Mouse (Mus musculus): ENCODE measurements around the gene Rptor. TPM values are rescaled to one million over a fixed set of nuclear protein-coding genes. Genes with fewer than 3 reads are reported as not detected.

Gene Rptor
- total and polyA plus RNA-seq, 3 experiments, result 33.9 to 34.9 TPM; not detected in 1

GRCm38 (mm10) chr11:119565021-119565420 is 37.7 kb upstream of the Rptor start:
- H3K9me3 ChIP-seq (replicated peaks; ENCODE audit: insufficient read depth, low read length), result no peaks in the 10 kb centered on the region
- no peaks in the 10 kb centered on the region for H3K36me3 ChIP-seq (ENCODE audit: control insufficient read depth in 1 of 2, insufficient read depth in 2 of 2, low read length in 2 of 2)
- TF ChIP-seq USF2 (IDR thresholded peaks at IDR 0.05; ENCODE audit: borderline replicate concordance in 1 of 2, insufficient read depth in 1 of 2, low read depth in 1 of 2, low read length in 2 of 2) (no peak), ETS1 (IDR thresholded peaks at IDR 0.05; ENCODE audit: low read depth, low read length) (no peak), RAD21 (IDR thresholded peaks at IDR 0.05; ENCODE audit: low read depth, low read length) (no peak), MYB (IDR thresholded peaks at IDR 0.05; ENCODE audit: low read depth, low read length) (no peak), MXI1 (IDR thresholded peaks at IDR 0.05; ENCODE audit: low read depth, low read length) (no peak), E2F4 (IDR thresholded peaks at IDR 0.05; ENCODE audit: borderline replicate concordance, low read depth, low read length) (no peak), MYC (IDR thresholded peaks at IDR 0.05; ENCODE audit: low read depth, low read length) (no peak), POLR2A (IDR thresholded peaks at IDR 0.05; ENCODE audit: control insufficient read depth in 1 of 2, insufficient read depth in 1 of 2, low read depth in 1 of 2, low read length in 2 of 2, poor library complexity in 1 of 2) (no peak), POLR2AphosphoS2 (IDR thresholded peaks at IDR 0.05; ENCODE audit: low read length) (no peak), TAL1 (IDR thresholded peaks at IDR 0.05; ENCODE audit: low read length) (no peak), GABPA (IDR thresholded peaks at IDR 0.05; ENCODE audit: low read depth, low read length) (no peak), ELF1 (IDR thresholded peaks at IDR 0.05; ENCODE audit: low read depth, low read length) (no peak), JUND (IDR thresholded peaks at IDR 0.05; ENCODE audit: low read depth, low read length) (no peak), MAX (IDR thresholded peaks at IDR 0.05; ENCODE audit: low read length) (no peak), USF1 (IDR thresholded peaks at IDR 0.05; ENCODE audit: low read depth, low read length) (no peak)
- H3K27ac ChIP-seq (ENCODE audit: control insufficient read depth, low read depth, low read length), result no peak overlapping the region
- no peaks in the 10 kb centered on the region for H3K79me2 ChIP-seq (ENCODE audit: control insufficient read depth, insufficient read depth, low read length, poor library complexity)
- no peaks in the 10 kb centered on the region for H3K4me1 ChIP-seq (ENCODE audit: control insufficient read depth in 1 of 2, insufficient read depth in 2 of 2, low read length in 2 of 2)
- DNase-seq (ENCODE audit: low read depth, low spot score), result no peak
- H3K4me3 ChIP-seq (ENCODE audit: control insufficient read depth in 1 of 2, insufficient read depth in 1 of 2, low read depth in 2 of 2, low read length in 2 of 2), result no peak overlapping the region
- H3K9ac ChIP-seq (ENCODE audit: control insufficient read depth, low read depth, low read length, poor library complexity, severe bottlenecking), result no peak overlapping the region
- peaks cover 7 to 14% of the 10 kb centered on the region in 2 experiments for H3K27me3 ChIP-seq (ENCODE audit: control insufficient read depth in 1 of 2, insufficient read depth in 2 of 2, low read length in 2 of 2)

DNA sequence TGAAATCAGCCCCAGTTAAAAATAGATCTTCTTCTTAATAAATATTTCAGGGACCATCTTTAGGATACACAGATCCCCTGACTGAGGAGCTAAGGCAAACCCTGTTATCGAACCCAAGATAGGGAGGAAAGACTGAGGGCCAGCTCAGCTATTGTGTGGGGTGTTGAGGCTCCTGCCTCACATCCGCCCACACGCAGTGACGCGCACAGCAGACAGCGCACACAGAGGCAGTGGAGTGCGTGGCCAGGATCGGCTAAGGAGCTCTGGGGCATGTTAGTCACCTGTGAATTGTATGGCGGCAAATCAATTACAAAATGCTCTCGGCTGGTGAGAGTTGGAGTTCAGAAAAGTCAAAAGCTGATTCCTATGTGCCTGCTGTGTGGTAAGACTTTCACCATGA is 37.0 kb upstream of the Rptor start:
- no peaks in the 10 kb centered on the region for H3K4me1 ChIP-seq (ENCODE audit: control insufficient read depth in 1 of 2, insufficient read depth in 2 of 2, low read length in 2 of 2)
- H3K36me3 ChIP-seq (ENCODE audit: control insufficient read depth in 1 of 2, insufficient read depth in 2 of 2, low read length in 2 of 2), result no peaks in the 10 kb centered on the region
- H3K9ac ChIP-seq (ENCODE audit: control insufficient read depth, low read depth, low read length, poor library complexity, severe bottlenecking), result no peak overlapping the region
- H3K4me3 ChIP-seq (ENCODE audit: control insufficient read depth in 1 of 2, insufficient read depth in 1 of 2, low read depth in 2 of 2, low read length in 2 of 2), result no peak overlapping the region
- no peak for DNase-seq (ENCODE audit: low read depth, low spot score)
- H3K79me2 ChIP-seq (ENCODE audit: control insufficient read depth, insufficient read depth, low read length, poor library complexity), result no peaks in the 10 kb centered on the region
- peaks cover 5 to 12% of the 10 kb centered on the region in 2 experiments for H3K27me3 ChIP-seq (ENCODE audit: control insufficient read depth in 1 of 2, insufficient read depth in 2 of 2, low read length in 2 of 2)
- H3K9me3 ChIP-seq (replicated peaks; ENCODE audit: insufficient read depth, low read length), result no peaks in the 10 kb centered on the region
- no peak for TF ChIP-seq MAFK (IDR thresholded peaks at IDR 0.05; ENCODE audit: borderline replicate concordance, low read depth, low read length)
- TF ChIP-seq TBP (IDR thresholded peaks at IDR 0.05; ENCODE audit: low read depth, low read length), result no peak
- H3K27ac ChIP-seq (ENCODE audit: control insufficient read depth, low read depth, low read length), result no peak overlapping the region

Measured in MEL (cell line).